Mouse (Mus musculus) ES-E14 (cell line): Measurements from ENCODE around the gene Erlin1.

ENCODE experiments used
- CHD2 ChIP-seq: IDR thresholded peaks from 2 replicates; pipeline ENCODE4 v1.6.1; 2014; ENCODE audit warnings: mild to moderate bottlenecking, low read depth, low read length, inconsistent platforms
- HCFC1 ChIP-seq: IDR thresholded peaks from 2 replicates; pipeline ENCODE4 v1.6.1; 2012; ENCODE audit warnings: low read length, inconsistent platforms, borderline replicate concordance; ENCODE audit not compliant: insufficient read depth
- MAFK ChIP-seq: IDR thresholded peaks from 2 replicates; pipeline ENCODE4 v1.6.1; 2014; ENCODE audit warnings: mild to moderate bottlenecking, low read depth, low read length, inconsistent platforms; ENCODE audit not compliant: insufficient read depth
- ZNF384 ChIP-seq: IDR thresholded peaks from 2 replicates; pipeline ENCODE4 v1.6.1; 2012; ENCODE audit warnings: low read depth, low read length, inconsistent platforms

DNA sequence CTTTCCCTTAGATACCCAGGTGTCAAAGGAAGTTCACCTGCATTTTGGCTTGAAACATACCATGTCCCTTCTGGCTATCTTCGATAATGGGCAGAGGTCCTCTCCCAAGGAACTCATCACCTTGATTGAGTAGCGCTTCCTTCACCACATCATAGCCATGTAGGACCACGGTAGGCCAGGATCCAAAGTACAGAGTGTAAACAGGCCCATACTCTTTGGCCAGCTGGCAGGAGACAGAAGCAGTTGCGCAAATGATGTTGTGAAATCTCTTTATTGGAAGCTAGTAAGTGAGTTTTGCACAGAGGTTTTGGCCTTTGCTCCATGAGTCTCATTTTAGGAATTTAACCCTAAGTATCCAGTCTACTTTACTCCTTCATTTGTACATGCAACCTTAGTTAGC lies 48.1 kb downstream of the Erlin1 start:
- TF ChIP-seq ZNF384, result no peak
- TF ChIP-seq MAFK, result no peak
- TF ChIP-seq CHD2, result no peak
- TF ChIP-seq HCFC1, result no peak
